ENCODE assay signal across 21 mouse cellular contexts in the genomic region with DNA sequence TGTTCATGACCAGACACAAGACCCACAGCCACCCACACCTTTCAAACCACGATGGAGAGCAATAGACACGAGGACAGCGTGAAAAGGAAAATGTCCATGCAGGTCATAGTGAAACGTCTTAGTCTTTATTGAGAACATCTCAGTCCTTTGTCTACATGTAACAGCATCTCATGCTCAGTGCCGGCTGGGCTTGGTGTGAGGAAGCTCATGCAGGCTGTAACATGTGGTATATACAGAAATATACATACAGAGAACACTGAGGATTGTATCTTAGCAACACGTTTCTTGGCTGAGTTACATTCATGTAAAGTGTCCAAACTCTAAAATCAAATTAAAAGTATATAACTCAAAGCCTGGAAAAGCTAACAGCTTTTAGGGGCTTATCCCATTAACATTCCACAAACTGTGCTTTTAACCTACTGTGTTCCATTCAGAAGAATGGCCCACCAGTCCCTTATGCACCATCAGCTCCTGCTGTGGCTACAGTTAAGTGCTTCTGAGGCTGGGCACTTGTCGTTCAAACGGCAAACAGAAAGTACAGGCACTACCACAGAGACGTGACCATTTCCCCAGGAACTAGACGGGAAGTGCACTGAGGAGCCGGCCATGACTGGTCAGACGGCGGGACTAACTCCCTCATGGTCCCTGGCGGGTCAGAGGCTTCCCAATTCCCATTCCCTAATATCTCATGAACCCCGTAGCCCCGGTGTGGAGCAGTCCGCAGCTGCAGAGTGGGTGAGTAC. TPM values are rescaled to one million over a fixed set of nuclear protein-coding genes. Genes with fewer than 3 reads are reported as not detected.
A peak's percentile ranks its signal among the peaks of the same experiment; 100 is the strongest.
DNase-seq lines count a peak whose midpoint lies in the region; ATAC-seq lines count a peak whose summit lies in the region.
"Had no signal": no experiment of that assay in that cellular context is flagged by ENCODE, and none has a peak within 500 bp of the region (broad histone marks: within the 10 kb centered on the region; RNA-seq: fewer than 3 reads in every experiment).

No protein-coding gene starts in this region.

- peaks cover 14% of the 10 kb centered on the region for H3K36me3 ChIP-seq in lung, embryonic 15.5 days
- H3K36me3 ChIP-seq in kidney, embryonic 16.5 days (ENCODE audit: insufficient read depth, low read length), result no peaks in the 10 kb centered on the region
- H3K36me3 ChIP-seq: embryonic facial prominence, embryonic 15.5 days had no signal

- H3K4me1 ChIP-seq in lung, embryonic 15.5 days, result 0 out of 2 replicates have a peak, but pooled peaks cover 5% of the 10 kb centered on the region
- H3K4me1 ChIP-seq in kidney, embryonic 16.5 days (ENCODE audit: insufficient read depth, low read length), result no peaks in the 10 kb centered on the region
- H3K4me1 ChIP-seq: hindbrain, embryonic 15.5 days; midbrain, embryonic 13.5 days; neural tube, embryonic 12.5 days had no signal

- peak overlapping the region; percentile 10; the same call in 1 of the 2 replicates for H3K4me3 ChIP-seq in lung, embryonic 15.5 days
- no peak overlapping the region for H3K4me3 ChIP-seq in kidney, embryonic 16.5 days (ENCODE audit: low read length)
- H3K4me3 ChIP-seq: embryonic facial prominence, embryonic 15.5 days; heart, adult 2 months; hindbrain, embryonic 15.5 days; midbrain, embryonic 13.5 days; neural tube, embryonic 12.5 days had no signal

- WGBS in lung, embryonic 15.5 days, result 63% methylated on average over 17 of the region's 17 CpGs
- WGBS in kidney, embryonic 16.5 days, result 72% methylated on average over 17 of the region's 17 CpGs

- H3K27ac ChIP-seq in lung, embryonic 15.5 days, result no peak overlapping the region
- H3K27ac ChIP-seq in kidney, embryonic 16.5 days (ENCODE audit: low read length), result no peak overlapping the region
- H3K27ac ChIP-seq: embryonic facial prominence, embryonic 15.5 days; heart, adult 2 months; hindbrain, embryonic 15.5 days; midbrain, embryonic 13.5 days; neural tube, embryonic 12.5 days had no signal

- ATAC-seq in frontal cortex, adult (ENCODE audit: low TSS enrichment), result peak; percentile 61; the same call in 1 of the 2 replicates
- ATAC-seq in lung, embryonic 15.5 days (ENCODE audit: borderline replicate concordance, extremely low read depth, low FRiP score, low TSS enrichment), result no peak
- no peak for ATAC-seq in kidney, embryonic 16.5 days (ENCODE audit: low FRiP score, low TSS enrichment)
- ATAC-seq: midbrain, embryonic 13.5 days had no signal

- no peak overlapping the region for H3K9ac ChIP-seq in lung, embryonic 15.5 days
- no peak overlapping the region for H3K9ac ChIP-seq in kidney, embryonic 16.5 days (replicated peaks; ENCODE audit: low read length)
- H3K9ac ChIP-seq: embryonic facial prominence, embryonic 15.5 days; hindbrain, embryonic 15.5 days; midbrain, embryonic 13.5 days; neural tube, embryonic 12.5 days had no signal

- no peak for DNase-seq in frontal cortex, postnatal 14 days (ENCODE audit: low spot score in 2 of 2)
- DNase-seq in lung, postnatal 10 days, result no peak
- peak; percentile 37 for DNase-seq in right cerebral cortex, postnatal 4 days
- no peak for DNase-seq in right cerebral cortex, postnatal 25 days
- DNase-seq: adrenal gland, postnatal 14 days; cerebellum, adult 2 months; embryo, embryonic 11 days; gastrocnemius, postnatal 10 days; heart, adult 2 months; kidney, adult 8-10 months; kidney, postnatal 14 days; retina, postnatal 1 day; thymus, adult 18-20 months; thymus, postnatal 4 days had no signal

- no peaks in the 10 kb centered on the region for H3K9me3 ChIP-seq in lung, embryonic 15.5 days
- H3K9me3 ChIP-seq in kidney, embryonic 16.5 days (ENCODE audit: low read length), result no peaks in the 10 kb centered on the region
- H3K9me3 ChIP-seq: embryonic facial prominence, embryonic 15.5 days; hindbrain, embryonic 15.5 days; midbrain, embryonic 13.5 days; neural tube, embryonic 12.5 days had no signal

- peak overlapping the region; percentile 34; the same call in 1 of the 2 replicates for H3K4me2 ChIP-seq in lung, embryonic 15.5 days
- no peak overlapping the region for H3K4me2 ChIP-seq in kidney, embryonic 16.5 days (replicated peaks; ENCODE audit: low read depth, low read length)
- H3K4me2 ChIP-seq: embryonic facial prominence, embryonic 15.5 days; hindbrain, embryonic 15.5 days; midbrain, embryonic 13.5 days; neural tube, embryonic 12.5 days had no signal

- no peaks in the 10 kb centered on the region for H3K27me3 ChIP-seq in lung, embryonic 15.5 days
- no peaks in the 10 kb centered on the region for H3K27me3 ChIP-seq in kidney, embryonic 16.5 days (ENCODE audit: insufficient read depth, low read length)
- H3K27me3 ChIP-seq: embryonic facial prominence, embryonic 15.5 days; hindbrain, embryonic 15.5 days; midbrain, embryonic 13.5 days; neural tube, embryonic 12.5 days had no signal

RNA-seq across cellular contexts. Expression of gene Pofut2, which starts 31.8 kb away (rescaled TPM):
- 128 and 139 TPM in 2 replicates for polyA plus RNA-seq in lung, embryonic 15.5 days (2015; fragmentation: Nextera tagmentation; extraction: Ambion mirVana)
- 148 and 149 TPM in 2 replicates for polyA plus RNA-seq in kidney, embryonic 16.5 days (2015; fragmentation: Nextera tagmentation; extraction: Ambion mirVana)
